Mouse (Mus musculus): ENCODE measurements around the gene 1700019D03Rik.
"Not testable (repeated sequence)": the region's sequence is repeated elsewhere in the genome, so short reads cannot be mapped to it uniquely, and the experiment has no call there.

The 1700019D03Rik gene

DNA sequence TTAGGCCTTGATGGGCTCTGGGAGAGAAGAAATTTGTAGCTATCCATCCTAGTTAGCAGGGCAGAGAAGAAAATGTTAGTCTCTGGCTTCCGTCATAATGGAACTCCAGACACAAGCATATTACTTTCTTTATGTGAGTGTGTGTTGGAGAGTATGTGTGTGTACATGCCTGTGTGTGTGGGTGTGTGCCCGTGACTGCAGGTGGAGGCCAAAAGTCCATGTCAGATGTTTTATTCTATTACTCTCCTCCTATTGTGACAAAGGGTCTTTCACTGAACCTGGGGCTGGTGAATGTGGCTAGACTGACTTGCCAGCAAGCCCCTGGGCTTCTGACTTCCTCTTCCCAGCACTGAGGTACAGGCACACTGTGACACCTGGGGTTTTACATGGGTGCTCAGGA is 65.5 kb downstream of the 1700019D03Rik start:
- DNase-seq (ENCODE audit: low spot score in 2 of 2): no peak

DNA sequence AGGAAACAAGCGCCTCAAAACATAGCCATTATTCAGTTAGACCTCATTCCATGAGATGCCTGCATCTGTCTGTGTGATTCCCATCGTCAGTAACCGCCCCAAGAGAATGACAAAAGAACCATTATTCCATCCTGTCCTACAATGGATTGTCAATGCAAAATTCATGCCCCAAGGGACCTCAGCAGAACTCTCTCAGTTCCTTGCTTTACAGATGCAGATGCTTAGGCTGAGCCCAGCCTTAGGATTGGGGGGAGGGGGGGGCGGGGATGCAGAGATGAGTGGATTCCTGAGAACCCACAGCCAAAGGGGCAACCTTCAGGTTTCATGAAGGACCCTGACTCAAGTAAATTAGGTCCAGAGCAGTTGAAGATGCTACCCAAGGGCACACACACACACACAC is 66.4 kb downstream of the 1700019D03Rik start:
- no peak for DNase-seq (ENCODE audit: low spot score in 2 of 2)

DNA sequence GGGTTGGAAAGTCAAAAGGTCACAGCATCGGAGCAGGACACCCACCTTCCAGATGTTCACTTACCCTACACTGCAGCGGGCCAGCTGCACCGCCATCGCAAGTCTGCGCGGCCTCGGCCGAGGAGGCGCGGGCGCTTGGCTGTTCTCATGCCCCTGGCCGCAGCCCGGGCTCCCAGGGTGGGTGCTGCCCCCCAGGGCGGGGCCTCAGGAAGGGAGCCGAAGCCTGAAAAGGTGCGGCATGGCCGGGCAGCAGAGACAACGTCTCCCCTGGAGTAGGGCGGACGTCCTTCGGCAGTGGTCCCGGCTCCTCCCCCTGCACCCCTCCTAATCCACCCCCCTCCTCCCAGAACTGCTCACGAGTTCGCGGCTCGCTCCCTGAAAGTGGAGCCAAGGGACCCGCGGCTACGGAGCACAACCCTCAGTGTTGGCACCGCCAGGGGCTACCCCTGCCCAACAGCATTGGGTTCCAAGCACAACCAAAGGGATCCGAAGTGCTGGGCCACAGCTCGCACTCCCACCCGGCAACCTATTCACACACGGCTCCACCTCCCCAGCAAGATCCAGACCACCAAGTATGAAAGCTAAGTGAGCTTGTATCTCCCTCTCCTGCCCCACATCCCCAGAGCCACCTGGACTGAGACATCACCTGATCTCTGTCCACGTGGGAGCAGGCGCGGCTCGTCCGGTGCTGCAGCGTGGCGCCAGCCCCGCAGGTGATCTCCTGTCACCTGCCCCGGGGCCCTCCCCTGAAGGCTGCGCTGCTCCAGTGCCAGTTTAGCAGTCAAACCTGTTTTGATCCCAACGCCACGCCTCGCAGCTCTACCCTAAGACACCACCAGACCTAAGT is 67.2 kb downstream of the 1700019D03Rik start:
- peak in 1 of 2 experiments; percentile 28 for DNase-seq (ENCODE audit: low spot score in 2 of 2)

DNA sequence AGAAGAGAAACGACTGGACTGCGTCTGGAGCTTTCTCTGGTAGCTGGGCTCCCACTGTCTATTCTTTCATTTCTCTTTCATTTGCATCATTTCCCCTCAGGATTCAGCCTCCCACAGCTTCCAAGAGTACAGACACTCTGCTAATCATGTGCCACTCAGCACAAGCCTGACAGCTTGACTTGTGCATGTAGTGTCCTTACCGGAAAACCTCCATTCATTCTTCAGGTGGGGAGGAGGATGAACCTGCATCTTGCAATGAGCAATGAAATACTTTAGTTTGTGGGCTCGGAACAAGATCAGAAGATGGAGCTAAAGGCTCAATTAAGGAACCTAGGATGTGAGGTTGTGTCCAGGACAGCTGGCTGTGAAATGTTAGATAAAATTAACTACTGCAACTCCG is 67.8 kb downstream of the 1700019D03Rik start:
- peak; percentile 32 to 36 for DNase-seq (ENCODE audit: low spot score in 2 of 2)

DNA sequence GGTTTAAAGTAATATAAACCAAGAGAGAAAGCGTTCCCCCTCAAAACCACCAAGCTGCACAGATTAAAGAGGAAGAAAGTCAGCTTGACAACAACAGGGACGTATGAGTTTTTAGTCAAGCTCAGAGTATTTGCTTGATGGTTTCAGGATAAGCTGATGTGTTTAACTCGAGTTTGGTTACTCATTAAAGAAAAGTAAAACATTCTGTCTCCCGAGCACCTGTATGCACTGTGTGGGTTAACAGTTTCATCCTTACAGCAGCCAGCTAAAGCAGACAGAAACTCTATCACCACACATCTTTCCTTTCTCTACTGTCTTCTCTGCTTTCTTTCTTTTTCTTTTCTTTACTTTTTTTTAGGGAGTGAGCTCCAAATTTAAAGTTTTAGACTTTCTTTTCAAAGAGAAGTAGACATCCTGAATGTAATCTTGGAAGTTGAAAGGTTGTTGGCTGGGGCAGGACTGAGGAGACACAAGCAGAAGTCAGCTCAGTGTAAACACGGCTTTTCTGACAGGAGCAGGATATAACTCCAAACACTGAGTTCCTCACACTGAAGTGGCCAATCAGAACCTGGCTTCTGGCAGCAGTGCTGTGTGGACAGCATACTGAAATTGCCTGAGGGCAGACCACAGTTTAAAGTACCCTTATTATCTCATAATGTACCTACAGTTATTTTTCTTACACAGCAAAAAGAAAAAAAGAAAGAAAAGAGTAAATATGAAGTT is 68.7 kb downstream of the 1700019D03Rik start:
- DNase-seq (ENCODE audit: low spot score in 2 of 2): no peak

DNA sequence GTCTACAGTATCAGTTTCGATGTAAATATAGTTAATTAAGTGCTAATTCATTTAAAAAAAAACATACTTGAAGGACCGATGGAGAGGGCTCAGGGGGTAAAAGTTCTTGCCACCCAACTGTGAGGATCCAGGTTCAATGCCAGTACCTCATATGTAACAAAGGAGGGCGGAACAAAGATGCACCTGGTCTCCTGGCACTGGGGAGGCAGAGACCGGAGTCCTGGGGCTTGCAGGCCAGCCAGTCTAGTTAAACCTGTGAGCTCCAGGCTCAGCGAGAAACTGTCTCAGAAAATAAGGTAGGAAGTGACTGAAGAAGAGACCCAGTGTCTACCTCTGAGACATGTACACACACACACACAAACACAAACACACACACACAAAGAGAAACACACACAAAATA is 72.1 kb downstream of the 1700019D03Rik start:
- no peak for DNase-seq (ENCODE audit: low spot score in 2 of 2)

DNA sequence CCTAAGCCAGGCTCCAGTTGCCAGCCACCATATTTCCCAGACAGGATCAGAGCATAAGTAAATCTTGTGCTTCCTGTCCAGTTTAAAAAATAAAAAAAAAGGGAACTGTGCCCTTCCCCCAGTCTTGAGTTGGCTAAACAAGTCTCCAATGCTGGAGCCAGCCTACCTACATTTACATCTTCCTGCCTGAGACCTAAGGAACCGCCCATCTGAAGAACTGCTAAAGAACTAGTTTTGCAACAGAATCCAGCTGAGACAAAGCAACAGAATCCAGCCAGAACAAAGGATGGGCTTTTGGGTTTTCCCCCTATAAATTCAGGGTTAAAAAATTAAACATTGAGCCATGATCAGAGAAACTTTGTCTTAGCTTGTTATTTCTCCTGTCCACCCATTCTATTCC is 81.0 kb downstream of the 1700019D03Rik start:
- DNase-seq (ENCODE audit: low spot score in 2 of 2): no peak

DNA sequence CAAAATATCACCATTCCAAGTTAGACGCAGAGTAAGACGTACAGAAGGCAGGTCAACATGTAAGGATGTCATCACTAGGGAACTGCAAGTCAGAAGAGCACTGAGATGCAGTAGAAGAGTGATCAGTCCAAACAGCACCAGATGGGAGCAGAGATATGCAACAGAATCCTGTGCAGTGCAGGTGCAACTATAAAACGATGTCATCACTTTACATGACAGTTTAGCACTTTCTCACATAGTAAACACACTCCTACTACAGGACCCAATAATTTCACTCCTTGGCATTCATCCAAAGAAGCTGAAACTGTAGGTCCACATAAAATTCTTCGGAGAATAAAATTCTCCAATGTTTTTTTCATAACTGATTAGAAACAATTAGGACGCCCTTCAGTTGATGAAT is 85.5 kb downstream of the 1700019D03Rik start:
- DNase-seq (ENCODE audit: low spot score in 2 of 2): no peak

DNA sequence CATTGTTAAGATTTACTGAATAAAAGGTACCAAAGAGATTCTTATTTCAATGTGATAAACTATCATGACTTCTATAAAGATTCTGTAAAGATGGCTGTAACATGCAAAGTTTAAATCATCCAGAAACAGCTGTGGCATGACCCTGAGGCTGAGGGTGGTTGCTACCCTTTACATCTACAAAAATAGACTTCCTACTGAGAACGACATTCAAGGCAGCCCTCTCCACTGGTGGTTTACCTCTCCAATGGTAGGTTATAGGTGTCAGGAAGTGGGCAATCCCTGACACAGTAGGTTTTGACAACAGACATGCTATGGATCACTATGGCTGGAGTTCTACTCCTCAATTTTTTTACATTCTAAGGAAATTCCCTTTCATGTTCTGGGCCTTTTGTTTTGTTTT is 95.5 kb downstream of the 1700019D03Rik start:
- not testable (repeated sequence) for DNase-seq (ENCODE audit: low spot score in 2 of 2)

DNA sequence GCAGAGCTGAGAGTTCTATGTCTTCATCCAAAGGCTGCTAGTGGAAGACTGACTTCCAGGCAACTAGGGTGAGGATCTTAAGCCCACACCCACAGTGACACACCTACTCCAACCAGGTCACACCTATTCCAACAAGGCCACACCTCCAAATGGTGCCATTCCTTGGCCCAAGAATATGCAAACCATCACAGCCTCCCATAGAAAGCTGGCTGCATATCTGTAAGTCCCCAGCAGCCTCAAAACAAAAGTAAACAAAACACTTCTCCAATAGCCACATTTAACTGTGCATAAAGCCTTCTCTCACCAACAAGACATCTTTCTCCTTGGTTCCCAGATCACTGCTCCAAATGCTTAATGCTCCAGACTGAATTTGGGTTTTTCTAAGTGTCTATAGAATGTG is 101.1 kb downstream of the 1700019D03Rik start:
- DNase-seq (ENCODE audit: low spot score in 2 of 2): not testable (repeated sequence)

DNA sequence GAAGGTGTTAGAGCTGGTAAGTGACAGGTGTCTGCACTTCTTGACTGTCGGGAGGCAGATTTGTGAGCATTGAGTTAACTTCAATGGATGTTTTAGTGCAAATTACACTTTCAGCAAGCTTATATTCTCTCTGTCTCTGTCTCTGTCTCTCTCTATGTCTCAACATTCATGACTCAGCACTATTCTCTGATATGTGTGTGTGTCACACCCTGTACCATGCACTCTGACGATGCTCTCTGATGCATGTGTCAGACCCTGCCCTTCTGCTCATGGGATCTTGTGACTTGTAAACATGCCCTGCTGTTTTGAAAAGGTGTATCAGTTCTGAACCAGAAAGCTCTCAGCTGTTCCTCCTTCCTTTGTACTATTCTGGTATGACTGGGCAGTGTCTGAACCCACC is 103.3 kb downstream of the 1700019D03Rik start:
- no peak for DNase-seq (ENCODE audit: low spot score in 2 of 2)

DNA sequence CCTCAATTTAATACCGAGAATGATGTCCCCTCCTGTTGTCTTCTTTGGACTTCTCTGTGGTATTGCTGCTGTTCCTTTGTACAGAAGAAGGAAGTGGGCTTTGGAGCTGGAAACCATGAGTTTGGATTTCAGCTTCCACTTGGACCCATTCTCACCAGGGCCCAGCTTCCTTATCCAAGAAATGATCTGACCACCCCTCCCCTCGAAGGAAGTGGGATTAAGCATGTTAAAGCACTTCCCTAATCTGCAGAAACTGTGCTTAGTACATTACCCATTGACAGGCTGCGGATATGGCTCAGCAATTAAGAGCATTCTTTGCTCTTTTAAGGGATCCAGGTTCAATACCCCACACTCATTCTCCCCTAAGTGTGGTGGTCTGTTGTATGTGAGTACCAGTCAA is 110.2 kb downstream of the 1700019D03Rik start:
- DNase-seq (ENCODE audit: low spot score in 2 of 2): no peak

DNA sequence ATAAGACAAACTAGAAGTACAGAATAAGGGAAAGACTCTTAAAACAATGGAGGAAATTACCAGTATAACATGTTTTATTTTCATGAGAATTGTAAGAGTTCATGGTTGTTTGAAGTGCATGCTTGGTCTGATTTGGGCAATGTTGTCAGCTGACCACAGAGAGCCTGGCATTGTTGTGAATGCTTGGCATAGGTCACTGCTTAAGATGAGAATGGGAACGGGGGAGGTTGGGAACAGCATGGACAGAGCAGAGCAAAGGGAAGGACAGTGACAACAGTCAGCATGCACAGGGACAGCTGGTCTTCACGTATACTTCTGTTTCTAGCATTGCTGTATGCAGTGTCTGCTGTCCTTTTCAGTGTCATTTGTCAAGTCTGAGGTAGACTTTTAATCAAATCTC is 135.8 kb downstream of the 1700019D03Rik start:
- no peak for DNase-seq (ENCODE audit: low spot score in 2 of 2)

All from right cerebral cortex, adult 2 months (tissue).